Mouse (Mus musculus): Measurements from ENCODE around the gene Poc1b. TPM values are rescaled to one million over a fixed set of nuclear protein-coding genes. Genes with fewer than 3 reads are reported as not detected.

Poc1b gene
- total and polyA plus RNA-seq, 2 experiments from 2014 or later = 12.0 to 12.4 TPM

DNA sequence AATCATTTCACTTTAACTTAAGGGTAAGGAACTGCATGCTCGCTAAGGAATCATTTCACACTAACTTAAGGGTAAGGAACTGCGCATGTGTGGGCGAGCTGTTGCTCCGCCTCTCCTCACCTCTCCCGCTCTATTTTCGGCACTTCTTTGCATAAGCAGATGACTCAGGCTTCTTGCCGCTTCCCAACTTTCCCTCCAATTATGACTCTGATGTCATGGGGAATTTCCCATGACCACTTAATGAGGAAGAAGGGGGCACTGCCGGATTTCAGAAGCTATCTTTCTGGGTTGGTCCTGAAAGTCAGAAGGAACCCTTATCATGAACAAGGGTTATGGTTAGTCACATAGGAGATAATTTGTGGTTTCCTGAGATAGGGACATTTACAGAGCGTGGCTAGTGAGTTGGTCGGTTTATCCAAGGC lies 25.3 kb upstream of the Poc1b start:
- no peak overlapping the region for H3K4me2 ChIP-seq (ENCODE audit: low read depth)
- no peak for TF ChIP-seq CTCF (IDR thresholded peaks at IDR 0.05; ENCODE audit: low read depth)
- no peaks in the 10 kb centered on the region for H3K4me1 ChIP-seq (ENCODE audit: insufficient read depth)
- H3K36me3 ChIP-seq (ENCODE audit: insufficient read depth) = no peaks in the 10 kb centered on the region
- DNase-seq = no peak
- 82% methylated on average over 10 of the region's 10 CpGs for WGBS
- no peaks in the 10 kb centered on the region for H3K9me3 ChIP-seq (ENCODE audit: low read length)
- no peaks in the 10 kb centered on the region for H3K27me3 ChIP-seq (ENCODE audit: insufficient read depth, low read length)
- no peak overlapping the region for H3K4me3 ChIP-seq (ENCODE audit: low read depth, low read length)
- no peak for ATAC-seq
- no peak overlapping the region for H3K27ac ChIP-seq (ENCODE audit: low read depth, low read length)
- H3K9ac ChIP-seq = no peak overlapping the region

DNA sequence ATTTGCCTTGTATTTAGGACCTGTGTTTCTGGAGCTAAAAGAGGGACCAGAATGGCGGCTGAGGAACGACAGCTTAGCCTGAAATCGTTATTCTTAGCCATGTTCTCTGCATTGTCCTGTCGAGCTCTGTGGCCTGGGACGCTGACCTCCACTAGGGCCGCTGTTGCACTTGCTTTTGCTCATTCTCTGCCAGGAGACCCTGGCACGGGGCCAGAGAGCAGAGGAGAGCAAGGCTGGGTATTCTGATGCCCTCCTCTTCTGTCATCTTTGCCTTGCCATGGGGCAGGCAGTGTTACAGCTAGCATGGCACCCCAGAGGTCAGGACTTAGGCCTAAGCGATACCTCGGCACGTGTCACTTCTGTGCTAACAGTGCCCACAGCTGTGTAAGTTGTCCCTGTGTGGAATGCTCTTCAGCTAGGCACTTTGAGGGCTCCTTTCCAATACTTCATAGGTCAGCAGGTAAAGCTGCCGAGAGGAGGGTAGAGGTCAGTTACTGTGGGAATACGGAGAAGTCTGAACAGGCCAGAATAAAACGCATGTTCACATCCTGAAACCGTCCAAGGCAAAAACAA lies 23.3 kb upstream of the Poc1b start:
- Histone ChIP-seq H3K9me3 (ENCODE audit: low read length) (no peaks in the 10 kb centered on the region), H3K4me1 (ENCODE audit: insufficient read depth) (no peaks in the 10 kb centered on the region), H3K36me3 (ENCODE audit: insufficient read depth) (no peaks in the 10 kb centered on the region), H3K4me2 (ENCODE audit: low read depth) (no peak overlapping the region), H3K27ac (ENCODE audit: low read depth, low read length) (no peak overlapping the region), H3K27me3 (ENCODE audit: insufficient read depth, low read length) (no peaks in the 10 kb centered on the region), H3K9ac (no peak overlapping the region), H3K4me3 (ENCODE audit: low read depth, low read length) (no peak overlapping the region)
- DNase-seq = no peak
- TF ChIP-seq CTCF (IDR thresholded peaks at IDR 0.05; ENCODE audit: low read depth) = no peak
- WGBS = 84% methylated on average over 14 of the region's 14 CpGs
- ATAC-seq = no peak

DNA sequence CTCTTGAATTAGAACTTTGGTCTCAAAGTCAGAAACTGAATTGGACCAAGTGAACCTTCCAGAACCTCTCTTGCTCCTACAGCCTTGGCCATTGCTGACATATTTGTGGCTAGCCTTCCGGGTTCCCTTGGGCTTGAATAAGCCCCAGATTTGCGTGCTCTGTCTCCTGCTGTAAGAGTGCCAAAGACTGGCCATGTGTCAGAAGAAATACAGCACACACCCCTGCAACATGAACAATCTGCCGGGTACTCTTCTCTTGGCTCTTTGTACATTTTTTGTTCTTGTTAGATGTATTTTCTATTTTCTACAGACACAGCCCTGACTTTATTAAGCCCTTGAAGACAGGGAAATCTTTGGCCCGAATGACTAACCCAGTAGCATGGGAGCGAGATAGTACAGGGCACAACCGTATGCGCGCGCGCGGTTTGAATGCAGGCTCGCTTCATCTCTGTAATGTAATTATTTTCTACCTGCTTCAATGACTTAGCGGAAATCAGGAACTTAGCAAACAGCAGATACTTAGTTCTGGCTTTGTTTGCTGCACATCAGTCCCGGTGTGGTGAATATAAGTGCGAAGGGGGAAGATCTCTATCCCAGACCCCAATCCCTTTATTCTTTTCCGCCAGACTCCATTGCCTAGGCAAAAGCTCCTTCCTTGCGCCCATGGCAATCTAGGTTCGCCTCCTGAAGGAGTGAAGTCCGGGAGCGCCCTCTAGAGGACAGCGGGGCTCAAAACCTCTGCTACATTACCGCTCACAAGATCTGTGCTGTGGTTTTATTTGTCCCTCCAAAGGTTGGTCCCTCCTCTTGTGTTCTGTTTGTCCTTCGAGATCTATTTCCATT lies 22.2 kb upstream of the Poc1b start:
- peak; percentile 94 for DNase-seq
- no peak overlapping the region for H3K9ac ChIP-seq
- peak; percentile 94 for TF ChIP-seq CTCF (IDR thresholded peaks at IDR 0.05; ENCODE audit: low read depth)
- H3K36me3 ChIP-seq (ENCODE audit: insufficient read depth) = no peaks in the 10 kb centered on the region
- no peaks in the 10 kb centered on the region for H3K9me3 ChIP-seq (ENCODE audit: low read length)
- no peak overlapping the region for H3K27ac ChIP-seq (ENCODE audit: low read depth, low read length)
- ATAC-seq = peak; percentile 91
- no peaks in the 10 kb centered on the region for H3K27me3 ChIP-seq (ENCODE audit: insufficient read depth, low read length)
- H3K4me3 ChIP-seq (ENCODE audit: low read depth, low read length) = no peak overlapping the region
- no peaks in the 10 kb centered on the region for H3K4me1 ChIP-seq (ENCODE audit: insufficient read depth)
- WGBS = 41% methylated on average over 23 of the region's 23 CpGs
- no peak overlapping the region for H3K4me2 ChIP-seq (ENCODE audit: low read depth)

DNA sequence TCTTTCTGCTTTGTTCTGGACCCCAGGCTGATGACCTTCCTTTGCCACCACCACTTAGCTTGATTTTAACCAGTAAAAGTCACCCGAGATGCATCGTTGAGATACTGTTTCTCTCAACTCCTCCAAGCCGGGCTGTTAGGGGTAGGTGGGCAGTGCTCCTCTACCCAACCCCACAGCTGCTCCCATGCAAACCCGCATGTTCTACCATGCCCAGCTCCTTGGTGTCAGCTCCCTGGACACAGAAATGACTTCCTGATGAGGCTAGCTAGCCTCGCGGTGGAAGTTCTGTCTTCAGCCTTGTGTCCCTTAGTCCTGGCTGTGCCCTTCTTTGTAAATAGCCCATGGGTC lies 21.6 kb upstream of the Poc1b start:
- 69% methylated on average over 6 of the region's 6 CpGs for WGBS
- Histone ChIP-seq H3K9me3 (ENCODE audit: low read length) (no peaks in the 10 kb centered on the region), H3K4me3 (ENCODE audit: low read depth, low read length) (no peak overlapping the region), H3K27me3 (ENCODE audit: insufficient read depth, low read length) (no peaks in the 10 kb centered on the region), H3K36me3 (ENCODE audit: insufficient read depth) (no peaks in the 10 kb centered on the region), H3K4me1 (ENCODE audit: insufficient read depth) (no peaks in the 10 kb centered on the region), H3K27ac (ENCODE audit: low read depth, low read length) (no peak overlapping the region), H3K9ac (no peak overlapping the region), H3K4me2 (ENCODE audit: low read depth) (no peak overlapping the region)
- no peak for TF ChIP-seq CTCF (IDR thresholded peaks at IDR 0.05; ENCODE audit: low read depth)
- ATAC-seq (peak; percentile 21; the same call in 1 of the 2 replicates), DNase-seq (no peak)

DNA sequence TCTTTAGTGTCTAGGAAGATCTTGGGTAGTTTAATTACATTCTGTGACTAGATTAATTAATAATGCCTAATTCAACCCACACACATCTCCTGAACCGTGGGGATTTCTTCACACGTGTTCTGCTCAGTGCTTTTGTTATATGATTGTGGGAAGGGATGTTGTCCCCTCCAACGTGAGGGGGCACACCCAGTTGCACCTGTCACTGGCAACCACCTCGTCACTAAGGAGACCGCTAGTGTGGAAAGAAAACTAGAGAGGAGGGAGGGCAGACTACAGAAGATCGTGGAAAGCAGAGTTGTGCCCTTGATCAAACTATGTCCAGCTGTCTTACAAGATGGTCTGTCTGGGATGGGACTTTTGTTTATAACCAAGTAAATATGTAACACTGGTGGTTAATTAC lies 20.8 kb upstream of the Poc1b start:
- DNase-seq = no peak
- Histone ChIP-seq H3K27ac (ENCODE audit: low read depth, low read length) (no peak overlapping the region), H3K27me3 (ENCODE audit: insufficient read depth, low read length) (no peaks in the 10 kb centered on the region), H3K9ac (no peak overlapping the region), H3K9me3 (ENCODE audit: low read length) (no peaks in the 10 kb centered on the region), H3K4me1 (ENCODE audit: insufficient read depth) (no peaks in the 10 kb centered on the region), H3K4me2 (ENCODE audit: low read depth) (no peak overlapping the region), H3K36me3 (ENCODE audit: insufficient read depth) (no peaks in the 10 kb centered on the region), H3K4me3 (ENCODE audit: low read depth, low read length) (no peak overlapping the region)
- no peak for TF ChIP-seq CTCF (IDR thresholded peaks at IDR 0.05; ENCODE audit: low read depth)
- 59% methylated on average over 6 of the region's 6 CpGs for WGBS
- no peak for ATAC-seq

DNA sequence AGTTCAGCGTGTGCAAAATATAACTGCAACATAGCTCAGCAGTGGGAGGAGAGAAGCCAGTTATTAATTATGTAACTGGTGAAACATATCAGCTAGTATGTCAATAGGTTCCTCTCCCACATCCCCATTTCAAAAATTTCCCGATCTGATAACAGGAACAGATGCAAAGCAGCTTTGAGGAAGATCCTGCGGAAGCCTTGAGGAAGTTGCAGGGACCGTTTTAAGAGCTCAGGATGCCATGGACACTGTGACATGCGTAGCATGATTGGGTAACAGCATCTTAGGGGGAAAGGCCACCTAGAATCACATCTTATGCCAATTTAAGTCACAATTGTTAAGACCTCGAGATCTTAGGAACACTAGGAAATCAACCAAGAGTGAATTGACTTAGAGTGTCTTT lies 16.9 kb upstream of the Poc1b start:
- Histone ChIP-seq H3K27ac (ENCODE audit: low read depth, low read length) (no peak overlapping the region), H3K4me3 (ENCODE audit: low read depth, low read length) (no peak overlapping the region), H3K27me3 (ENCODE audit: insufficient read depth, low read length) (no peaks in the 10 kb centered on the region), H3K36me3 (ENCODE audit: insufficient read depth) (no peaks in the 10 kb centered on the region), H3K9me3 (ENCODE audit: low read length) (no peaks in the 10 kb centered on the region), H3K4me1 (ENCODE audit: insufficient read depth) (no peaks in the 10 kb centered on the region), H3K4me2 (ENCODE audit: low read depth) (no peak overlapping the region), H3K9ac (no peak overlapping the region)
- DNase-seq (no peak), ATAC-seq (no peak)
- TF ChIP-seq CTCF (IDR thresholded peaks at IDR 0.05; ENCODE audit: low read depth) = no peak
- WGBS = 85% methylated on average over 6 of the region's 6 CpGs

DNA sequence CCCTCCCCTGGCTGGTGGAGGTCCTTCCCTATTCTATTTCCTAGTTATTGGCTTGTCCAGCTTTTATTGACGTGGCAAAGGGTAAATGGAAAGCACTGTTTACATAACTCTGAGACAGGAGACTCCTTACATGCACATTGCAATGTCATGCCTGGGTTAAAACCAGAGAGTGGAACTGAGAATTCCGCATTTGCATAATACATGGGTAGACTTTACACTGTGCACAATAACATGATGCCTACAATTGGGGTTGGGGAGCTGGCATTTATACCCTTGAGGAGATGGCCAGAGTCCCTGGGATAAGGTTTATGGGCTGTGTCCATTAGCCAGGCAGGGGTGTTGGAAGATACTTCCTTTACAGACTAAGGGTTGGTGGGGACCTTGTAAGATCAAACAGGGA lies 13.5 kb upstream of the Poc1b start:
- Histone ChIP-seq H3K36me3 (ENCODE audit: insufficient read depth) (no peaks in the 10 kb centered on the region), H3K27me3 (ENCODE audit: insufficient read depth, low read length) (no peaks in the 10 kb centered on the region), H3K4me2 (ENCODE audit: low read depth) (no peak overlapping the region), H3K4me3 (ENCODE audit: low read depth, low read length) (no peak overlapping the region), H3K9ac (no peak overlapping the region), H3K9me3 (ENCODE audit: low read length) (no peaks in the 10 kb centered on the region), H3K27ac (ENCODE audit: low read depth, low read length) (no peak overlapping the region), H3K4me1 (ENCODE audit: insufficient read depth) (no peaks in the 10 kb centered on the region)
- WGBS = 93% methylated on average over 2 of the region's 2 CpGs
- ATAC-seq = no peak
- no peak for TF ChIP-seq CTCF (IDR thresholded peaks at IDR 0.05; ENCODE audit: low read depth)
- no peak for DNase-seq
